Mouse (Mus musculus) intestine, embryonic 14.5 days (tissue): ENCODE measurements around the gene Tepsin. TPM values are rescaled to one million over a fixed set of nuclear protein-coding genes. Genes with fewer than 3 reads are reported as not detected.
A peak's percentile ranks its signal among the peaks of the same experiment; 100 is the strongest.

Experiments
- ATAC-seq: fragments of 200-750 bp; cut with Nextera tagmentation; replicated peaks from 2 replicates; pipeline ENCODE4 v1.8.0; 2017; ENCODE audit warnings: low read depth, moderate number of reproducible peaks, moderate TSS enrichment, moderate library complexity; ENCODE audit not compliant: low FRiP score, low TSS enrichment
- DNase-seq: peaks from one replicate; pipeline ENCODE4 v3.0.0-alpha.2; 2018; ENCODE audit warnings: low spot score
- H3K27ac ChIP-seq: fragments of 300-500 bp; sonication (generic); 2 replicates; pipeline ENCODE4 v1.5.1; 2014; ENCODE audit warnings: low read depth, mild to moderate bottlenecking, control low read depth
- H3K27me3 ChIP-seq: fragments of 300-500 bp; sonication (generic); replicated peaks from 2 replicates; pipeline ENCODE4 v1.6.1; 2014; ENCODE audit warnings: low read length, control low read depth; ENCODE audit not compliant: control insufficient read depth, insufficient read depth
- H3K36me3 ChIP-seq: fragments of 300-500 bp; sonication (generic); 2 replicates; pipeline ENCODE4 v1.6.1; 2014; ENCODE audit warnings: low read length, control low read depth; ENCODE audit not compliant: control insufficient read depth, insufficient read depth
- H3K4me1 ChIP-seq: fragments of 300-500 bp; sonication (generic); replicated peaks from 2 replicates; pipeline ENCODE4 v1.6.1; 2014; ENCODE audit warnings: low read length, control low read depth, mixed read lengths; ENCODE audit not compliant: control insufficient read depth, insufficient read depth
- H3K4me2 ChIP-seq: fragments of 300-500 bp; sonication (generic); 2 replicates; pipeline ENCODE4 v1.6.1; 2014; ENCODE audit warnings: low read length
- H3K4me3 ChIP-seq: fragments of 300-500 bp; sonication (generic); 2 replicates; pipeline ENCODE4 v1.5.1; 2014; ENCODE audit warnings: low read depth, low read length, control low read depth, mixed read lengths
- H3K9ac ChIP-seq: fragments of 300-500 bp; sonication (generic); 2 replicates; pipeline ENCODE4 v1.6.1; 2014; ENCODE audit warnings: mild to moderate bottlenecking, low read length
- H3K9me3 ChIP-seq: fragments of 300-500 bp; sonication (generic); 2 replicates; pipeline ENCODE4 v1.6.1; 2016; ENCODE audit warnings: low read length, control low read depth; ENCODE audit not compliant: control insufficient read depth
- WGBS: fragments of 180-500 bp; shearing (Covaris S2); extraction: QIAGEN DNeasy Blood & Tissue Kit; methylation state at CpG from one replicate; pipeline ENCODE4 v1.1.7; 2014; 5-methylcytosine and 5-hydroxymethylcytosine counted together
- polyA plus RNA-seq: library from polyadenylated mRNA; unstranded; fragments of >200 nt; fragmentation: Nextera tagmentation; extraction: Ambion mirVana; gene quantifications from 2 replicates; pipeline ENCODE4 v1.2.1, GENCODE M21; 2014

Tepsin gene
- polyA plus RNA-seq, 1 experiment from 2014 or later = 13.3 TPM

GRCm38 (mm10) chr11:120072986-120073647 lies 25.4 kb downstream of the Tepsin start:
- Histone ChIP-seq H3K9ac (no peak overlapping the region), H3K4me2 (no peak overlapping the region), H3K4me3 (no peak overlapping the region), H3K36me3 (peaks cover 82% of the 10 kb centered on the region), H3K27me3 (no peaks in the 10 kb centered on the region), H3K9me3 (no peaks in the 10 kb centered on the region), H3K27ac (no peak overlapping the region), H3K4me1 (peaks cover 4% of the 10 kb centered on the region; the same call in 1 of the 2 replicates)
- no peak for DNase-seq
- ATAC-seq = no peak
- 88% methylated on average over 9 of the region's 9 CpGs for WGBS

- peaks cover 4% of the 10 kb centered on the region; the same call in 1 of the 2 replicates for H3K4me1 ChIP-seq
- no peak for ATAC-seq
- no peaks in the 10 kb centered on the region for H3K9me3 ChIP-seq
- WGBS = 85% methylated on average over 7 of the region's 7 CpGs
- H3K4me3 ChIP-seq = no peak overlapping the region
- H3K36me3 ChIP-seq = peaks cover 82% of the 10 kb centered on the region
- no peaks in the 10 kb centered on the region for H3K27me3 ChIP-seq
- DNase-seq = no peak
- no peak overlapping the region for H3K4me2 ChIP-seq
- no peak overlapping the region for H3K9ac ChIP-seq
- H3K27ac ChIP-seq = no peak overlapping the region
Measured at GRCm38 (mm10) chr11:120071731-120072320, 26.7 kb downstream of the Tepsin start.

- no peak for ATAC-seq
- Histone ChIP-seq H3K4me1 (peaks cover 4% of the 10 kb centered on the region; the same call in 1 of the 2 replicates), H3K27me3 (no peaks in the 10 kb centered on the region), H3K9me3 (no peaks in the 10 kb centered on the region), H3K4me2 (no peak overlapping the region), H3K36me3 (peaks cover 82% of the 10 kb centered on the region), H3K27ac (no peak overlapping the region), H3K4me3 (no peak overlapping the region), H3K9ac (no peak overlapping the region)
- 54% methylated on average over 12 of the region's 12 CpGs for whole genome bisulfite sequencing
- no peak for DNase-seq
Measured at GRCm38 (mm10) chr11:120071065-120071464, 27.5 kb downstream of the Tepsin start.

GRCm38 (mm10) chr11:120070286-120070930 lies 28.1 kb downstream of the Tepsin start:
- H3K36me3 ChIP-seq = peaks cover 82% of the 10 kb centered on the region
- peaks cover 4% of the 10 kb centered on the region; the same call in 1 of the 2 replicates for H3K4me1 ChIP-seq
- H3K4me3 ChIP-seq = no peak overlapping the region
- H3K27ac ChIP-seq = no peak overlapping the region
- no peaks in the 10 kb centered on the region for H3K9me3 ChIP-seq
- DNase-seq (no peak), ATAC-seq (no peak)
- no peaks in the 10 kb centered on the region for H3K27me3 ChIP-seq
- WGBS = 90% methylated on average over 27 of the region's 27 CpGs
- H3K4me2 ChIP-seq = no peak overlapping the region
- H3K9ac ChIP-seq = no peak overlapping the region

GRCm38 (mm10) chr11:120069261-120069660 lies 29.3 kb downstream of the Tepsin start:
- no peak for ATAC-seq
- H3K27me3 ChIP-seq = no peaks in the 10 kb centered on the region
- H3K9me3 ChIP-seq = no peaks in the 10 kb centered on the region
- H3K27ac ChIP-seq = no peak overlapping the region
- no peak overlapping the region for H3K4me2 ChIP-seq
- H3K4me3 ChIP-seq = no peak overlapping the region
- 24% methylated on average over 11 of the region's 11 CpGs for WGBS
- no peak overlapping the region for H3K9ac ChIP-seq
- H3K4me1 ChIP-seq = peaks cover 4% of the 10 kb centered on the region; the same call in 1 of the 2 replicates
- H3K36me3 ChIP-seq = peaks cover 81% of the 10 kb centered on the region
- no peak for DNase-seq

GRCm38 (mm10) chr11:120067834-120068233 lies 30.7 kb downstream of the Tepsin start:
- Histone ChIP-seq H3K9ac (no peak overlapping the region), H3K4me3 (no peak overlapping the region), H3K9me3 (no peaks in the 10 kb centered on the region), H3K36me3 (peaks cover 81% of the 10 kb centered on the region), H3K27ac (no peak overlapping the region), H3K27me3 (no peaks in the 10 kb centered on the region), H3K4me2 (no peak overlapping the region), H3K4me1 (peaks cover 4% of the 10 kb centered on the region; the same call in 1 of the 2 replicates)
- DNase-seq = no peak
- ATAC-seq = no peak
- WGBS = 65% methylated on average over 17 of the region's 17 CpGs

- Histone ChIP-seq H3K36me3 (peaks cover 58% of the 10 kb centered on the region), H3K4me2 (no peak overlapping the region), H3K27me3 (no peaks in the 10 kb centered on the region), H3K9me3 (no peaks in the 10 kb centered on the region), H3K27ac (no peak overlapping the region), H3K4me1 (peaks cover 8% of the 10 kb centered on the region; the same call in 1 of the 2 replicates), H3K9ac (no peak overlapping the region), H3K4me3 (no peak overlapping the region)
- ATAC-seq (no peak), DNase-seq (peak; percentile 77)
- 27% methylated on average over 10 of the region's 10 CpGs for WGBS
Measured at GRCm38 (mm10) chr11:120065291-120065690, 33.2 kb downstream of the Tepsin start.

- Histone ChIP-seq H3K36me3 (peaks cover 52% of the 10 kb centered on the region), H3K9ac (no peak overlapping the region), H3K4me2 (no peak overlapping the region), H3K9me3 (no peaks in the 10 kb centered on the region), H3K4me1 (peaks cover 7% of the 10 kb centered on the region; the same call in 1 of the 2 replicates), H3K27ac (no peak overlapping the region), H3K4me3 (no peak overlapping the region), H3K27me3 (no peaks in the 10 kb centered on the region)
- no peak for DNase-seq
- 92% methylated on average over 11 of the region's 11 CpGs for WGBS
- no peak for ATAC-seq
Measured at GRCm38 (mm10) chr11:120064668-120065040, 33.9 kb downstream of the Tepsin start.
